Mouse (Mus musculus) spleen, adult 2 months (tissue): Measurements from ENCODE around the gene Nup93.

Source experiments
- CTCF ChIP-seq: fragments of 200-500 bp; IDR thresholded peaks from 2 replicates; pipeline ENCODE4 v1.5.1; 2011; ENCODE audit warnings: mild to moderate bottlenecking, inconsistent platforms; ENCODE audit not compliant: insufficient read depth, insufficient read length, insufficient replicate concordance; ENCODE audit errors: extremely low read depth
- POLR2A ChIP-seq: fragments of 200-500 bp; IDR thresholded peaks from 2 replicates; pipeline ENCODE4 v1.6.1; 2011; ENCODE audit warnings: low read depth, low read length, inconsistent platforms

- TF ChIP-seq POLR2A: no peak
- TF ChIP-seq CTCF: no peak
Observed at GRCm38 (mm10) chr8:94354571-94354970, 140.2 kb downstream of the Nup93 start.
